Mouse (Mus musculus) splenic B cell, adult 2 months (primary cell): ENCODE measurements at regions not wholly inside any gene's neighbourhood (a gene's known extent, or its start where the extent isn't known, plus 50 kb on each side); places are given as distances from the start of the nearest gene placed in this dataset.
"Not testable (repeated sequence)": the region's sequence is repeated elsewhere in the genome, so short reads cannot be mapped to it uniquely, and the experiment has no call there.

Source experiments
- DNase-seq: peaks from one replicate; pipeline ENCODE4 v3.0.0-alpha.2; 2011; ENCODE audit warnings: low read depth, low spot score
- H3K27me3 ChIP-seq: 2 replicates; pipeline ENCODE4 v1.6.1; 2012; ENCODE audit warnings: mild to moderate bottlenecking, low read length, moderate library complexity, mixed read lengths; ENCODE audit not compliant: control insufficient read depth, poor library complexity, insufficient read depth, severe bottlenecking
- H3K36me3 ChIP-seq: 2 replicates; pipeline ENCODE4 v1.6.1; 2012; ENCODE audit warnings: mild to moderate bottlenecking, low read length, moderate library complexity, mixed read lengths; ENCODE audit not compliant: control insufficient read depth, poor library complexity, insufficient read depth, severe bottlenecking

DNA sequence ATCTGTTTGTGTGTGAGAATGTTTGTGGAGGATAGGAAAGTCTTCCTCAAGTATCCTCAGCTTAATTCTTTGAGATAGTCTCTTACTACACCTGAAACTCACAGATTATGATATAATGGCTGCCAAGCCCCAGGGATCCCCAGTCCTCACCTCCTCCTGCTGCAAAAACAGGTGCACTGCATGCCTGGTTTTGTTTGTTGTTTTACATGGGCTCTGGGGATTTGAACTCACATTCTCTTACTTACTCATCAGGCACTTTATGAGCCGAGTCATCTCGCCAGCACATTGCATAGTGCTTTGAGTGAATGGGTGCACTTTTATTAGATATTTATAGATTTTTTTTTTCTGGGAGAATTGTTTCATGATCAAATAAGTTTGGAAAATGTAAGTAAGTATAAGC, 56.3 kb downstream of the Mterf1b start:
- Histone ChIP-seq H3K36me3 (no peaks in the 10 kb centered on the region), H3K27me3 (no peaks in the 10 kb centered on the region)
- DNase-seq, result no peak

DNA sequence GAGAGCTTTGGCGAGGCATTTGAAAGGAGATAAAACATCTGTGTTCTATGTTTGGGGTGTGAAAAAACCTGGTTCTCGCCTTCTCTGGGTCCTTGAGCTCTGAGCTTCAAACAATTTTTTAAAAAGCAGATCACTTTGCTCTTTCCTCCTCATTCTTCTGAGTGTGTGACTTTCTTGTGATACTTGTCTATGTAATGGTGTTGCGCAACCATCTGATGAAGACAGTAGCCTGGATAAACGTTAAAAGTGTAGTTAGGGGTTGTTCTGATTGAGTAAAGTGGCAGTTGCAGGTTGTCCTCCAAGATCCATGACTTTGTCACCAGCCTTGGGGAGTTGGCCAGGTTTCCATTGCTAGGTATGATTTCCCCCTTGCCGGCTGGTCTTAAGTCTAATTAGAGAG, 62.1 kb downstream of the Mterf1b start:
- H3K36me3 ChIP-seq, H3K27me3 ChIP-seq: not testable (repeated sequence)

DNA sequence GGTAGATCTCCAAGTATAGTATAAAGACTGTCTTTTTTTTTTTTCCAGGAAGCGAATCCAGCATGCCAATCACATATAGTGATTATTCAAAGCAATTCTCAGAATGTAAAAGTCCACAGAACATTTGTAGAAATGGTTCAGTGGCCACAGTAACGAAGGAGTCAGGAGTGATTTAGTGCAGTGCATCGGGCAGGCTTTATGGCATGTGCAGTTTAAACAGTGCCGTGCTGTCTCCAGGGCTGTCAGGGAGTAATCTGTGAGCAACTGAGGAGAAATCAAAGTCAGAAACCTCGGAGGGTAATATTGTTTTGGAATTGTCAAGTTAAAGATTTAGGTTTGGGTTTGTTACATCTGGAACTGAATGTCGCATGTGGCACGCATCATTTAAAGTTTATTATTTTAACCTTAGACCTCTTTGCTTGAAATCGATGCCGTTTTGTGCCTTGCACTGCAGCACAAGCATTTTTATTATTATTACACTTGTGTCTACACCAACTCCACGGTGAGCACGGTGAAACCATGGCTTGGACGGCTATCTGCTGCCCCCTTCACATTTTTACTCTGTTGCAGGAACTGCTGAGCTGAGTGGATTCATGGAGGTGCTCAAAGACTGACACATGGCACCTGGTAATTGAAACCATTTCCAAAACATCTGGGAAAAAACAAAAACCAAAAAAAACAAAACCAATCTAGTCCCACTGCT, 65.0 kb downstream of the Mterf1b start:
- no peaks in the 10 kb centered on the region for H3K36me3 ChIP-seq
- no peaks in the 10 kb centered on the region for H3K27me3 ChIP-seq
- no peak for DNase-seq

More for the DNA sequence above, 62.1 kb downstream of the Mterf1b start:
- DNase-seq, result not testable (repeated sequence)

DNA sequence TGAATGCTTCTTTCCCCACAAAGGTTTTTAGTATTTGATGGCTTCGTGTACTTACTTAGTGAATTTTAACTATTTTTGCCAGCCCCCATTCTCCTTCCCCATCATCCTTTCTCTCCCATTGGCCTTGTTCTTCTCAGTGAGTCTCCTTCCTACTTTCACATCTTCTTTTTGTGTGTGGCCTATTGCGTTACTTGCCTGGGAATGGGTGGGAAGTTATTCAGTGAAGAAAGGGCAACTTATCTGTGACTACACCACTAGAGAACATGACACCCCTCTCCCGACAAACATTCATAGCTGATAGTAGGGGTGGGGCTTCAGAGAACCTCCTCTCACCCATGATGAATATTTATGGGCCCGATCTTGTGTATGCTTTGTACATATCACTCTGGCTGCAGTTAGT, 67.1 kb downstream of the Mterf1b start:
- H3K36me3 ChIP-seq, result no peaks in the 10 kb centered on the region
- DNase-seq, result no peak
- H3K27me3 ChIP-seq, result no peaks in the 10 kb centered on the region

DNA sequence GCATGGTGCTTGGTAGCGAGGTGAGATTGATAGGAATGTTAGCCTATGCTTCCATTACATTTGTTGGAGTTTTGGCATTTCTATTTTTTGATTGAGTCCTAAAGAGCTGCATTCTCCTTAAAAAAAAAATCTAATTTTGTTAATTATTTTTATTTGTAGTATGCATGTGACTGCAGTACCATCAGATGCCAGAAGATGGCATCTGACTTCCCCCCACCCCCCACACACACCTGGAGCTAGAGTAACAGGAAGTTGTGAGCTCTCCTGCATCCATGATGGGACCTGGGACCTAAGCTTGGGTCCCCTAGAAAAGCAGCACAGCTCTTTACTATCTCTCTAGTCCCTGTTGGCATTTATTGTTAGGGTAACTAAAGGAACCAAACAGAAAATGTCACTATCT, 70.5 kb downstream of the Mterf1b start:
- H3K36me3 ChIP-seq, result no peaks in the 10 kb centered on the region
- H3K27me3 ChIP-seq, result no peaks in the 10 kb centered on the region

DNA sequence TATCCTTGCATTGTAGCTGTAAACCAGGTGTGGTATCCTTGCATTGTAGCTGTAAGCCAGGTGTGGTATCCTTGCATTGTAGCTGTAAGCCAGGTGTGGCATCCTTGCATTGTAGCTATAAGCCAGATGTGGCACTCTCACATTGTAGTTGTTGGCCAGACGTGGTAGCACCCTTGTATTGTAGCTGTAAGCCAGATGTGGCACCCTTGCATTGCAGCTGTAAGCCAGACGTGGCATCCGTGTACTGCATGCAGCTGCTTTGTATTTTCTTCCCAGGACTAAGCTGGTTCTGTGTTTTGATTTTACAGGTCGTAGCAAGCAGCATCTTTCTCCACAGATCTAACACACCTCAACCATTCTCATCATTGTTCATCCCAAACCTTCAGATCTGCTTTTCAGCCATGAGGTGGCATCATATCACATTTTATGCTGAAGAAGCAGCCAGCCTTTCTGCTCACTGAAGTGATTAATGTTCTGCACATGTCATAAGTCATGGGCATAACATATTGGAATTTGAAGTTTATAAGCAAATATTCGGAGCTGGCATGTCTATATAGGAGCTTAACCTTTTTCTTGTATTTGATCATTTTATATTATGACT, 71.5 kb downstream of the Mterf1b start:
- Histone ChIP-seq H3K27me3 (no peaks in the 10 kb centered on the region), H3K36me3 (no peaks in the 10 kb centered on the region)
- DNase-seq, result no peak

More for the DNA sequence above, 70.5 kb downstream of the Mterf1b start:
- DNase-seq, result peak; percentile 2

DNA sequence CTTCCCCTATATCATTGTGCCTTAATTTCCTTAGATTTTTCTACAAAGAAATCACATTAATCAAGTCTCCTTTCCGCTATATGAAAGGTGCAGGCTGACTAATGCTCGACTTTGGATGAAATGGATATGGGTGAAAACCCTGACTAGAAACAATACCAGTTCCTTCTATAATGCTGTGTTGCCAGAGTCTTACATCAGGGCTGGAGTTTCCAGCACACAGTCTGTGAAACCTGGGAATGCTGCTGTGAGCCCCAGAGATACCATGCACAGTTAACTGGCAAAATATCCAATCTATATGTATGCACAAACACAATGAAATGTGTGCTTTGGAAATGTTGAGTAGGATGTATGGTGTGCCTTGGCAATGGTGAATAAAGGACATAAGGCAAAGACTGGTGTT, 75.5 kb downstream of the Mterf1b start:
- no peaks in the 10 kb centered on the region for H3K27me3 ChIP-seq
- no peak for DNase-seq
- no peaks in the 10 kb centered on the region for H3K36me3 ChIP-seq

DNA sequence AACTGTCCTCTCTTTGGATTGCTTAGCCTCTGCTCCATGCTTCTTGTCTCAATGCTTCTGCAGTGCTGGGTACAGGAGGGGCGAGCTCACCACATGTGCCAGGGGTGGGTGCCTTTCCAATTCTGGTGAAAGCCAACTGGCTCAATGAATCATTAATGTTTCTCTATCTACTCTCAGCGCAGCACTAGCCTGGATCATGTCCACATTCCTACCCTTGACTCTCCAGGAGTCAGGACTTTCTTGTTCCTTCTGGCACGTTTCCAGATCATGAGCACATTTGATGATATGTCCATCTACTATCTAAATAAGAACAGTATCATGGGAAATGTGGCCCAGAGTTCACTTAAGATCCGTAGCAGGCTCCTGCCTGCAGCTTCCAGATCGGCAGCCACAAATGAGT, 80.8 kb downstream of the Mterf1b start:
- no peaks in the 10 kb centered on the region for H3K36me3 ChIP-seq
- no peaks in the 10 kb centered on the region for H3K27me3 ChIP-seq
- DNase-seq, result no peak

DNA sequence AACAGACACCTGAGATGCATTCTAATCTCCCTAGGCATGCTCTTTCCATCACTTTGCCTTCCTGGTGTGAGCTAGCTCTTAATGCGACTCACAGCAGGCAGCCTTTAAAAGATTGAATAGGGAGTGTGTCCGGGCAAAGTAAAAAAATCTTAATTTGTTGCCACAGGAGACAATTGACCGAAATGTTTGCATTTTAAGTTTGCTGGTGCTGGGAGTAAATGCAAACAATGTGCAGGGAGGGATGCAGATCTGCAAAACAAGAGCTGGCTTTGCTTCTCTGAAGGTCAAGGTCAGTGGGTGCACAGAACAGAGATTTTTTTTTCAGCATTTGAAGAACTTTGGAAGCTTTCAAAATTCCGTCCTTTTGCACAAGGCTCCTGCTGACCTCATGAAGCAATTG, 111.4 kb downstream of the Mterf1b start:
- no peak for DNase-seq
- no peaks in the 10 kb centered on the region for H3K36me3 ChIP-seq
- H3K27me3 ChIP-seq, result no peaks in the 10 kb centered on the region; the same call in 1 of the 2 replicates

DNA sequence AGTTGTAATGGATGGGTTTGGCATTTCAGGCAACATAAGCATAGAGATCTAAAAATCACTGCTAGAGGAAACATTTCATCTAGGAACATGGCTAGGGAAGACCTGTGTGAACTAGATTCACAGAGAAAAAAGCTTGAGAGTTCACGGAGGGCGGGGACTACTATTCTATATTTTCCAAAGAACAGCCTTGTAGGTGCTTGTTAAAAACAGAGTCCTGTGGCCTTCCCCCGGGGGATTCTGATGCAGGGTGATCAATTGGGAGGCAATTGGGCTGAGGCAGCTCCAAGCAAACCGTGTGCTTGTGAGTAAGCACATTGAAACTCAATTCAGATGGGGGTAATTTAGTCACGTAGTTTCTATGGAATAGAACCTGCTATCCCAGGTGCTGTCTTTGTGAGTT, 112.0 kb downstream of the Mterf1b start:
- DNase-seq, result no peak
- no peaks in the 10 kb centered on the region for H3K36me3 ChIP-seq
- no peaks in the 10 kb centered on the region; the same call in 1 of the 2 replicates for H3K27me3 ChIP-seq

DNA sequence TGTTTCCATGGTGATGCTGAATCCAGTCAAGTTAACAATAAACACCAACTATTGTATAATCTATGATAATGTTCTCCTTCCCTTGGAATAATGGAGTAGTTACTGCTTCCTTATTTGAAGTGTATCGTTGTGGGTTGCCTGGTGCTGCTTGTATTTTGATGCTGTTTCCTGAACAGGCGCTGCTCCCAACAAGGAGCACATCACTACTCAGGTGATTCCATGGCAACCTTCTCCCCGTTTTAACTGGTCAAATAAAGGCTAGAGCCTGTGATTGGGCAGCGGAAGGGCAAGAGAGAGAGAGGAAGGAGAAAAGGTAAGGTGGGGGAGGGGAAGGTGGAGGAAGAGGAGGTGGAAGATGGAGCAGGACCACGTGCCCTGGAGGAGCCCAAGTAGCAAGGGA, 116.3 kb downstream of the Mterf1b start:
- no peaks in the 10 kb centered on the region for H3K36me3 ChIP-seq
- no peak for DNase-seq
- H3K27me3 ChIP-seq, result no peaks in the 10 kb centered on the region

DNA sequence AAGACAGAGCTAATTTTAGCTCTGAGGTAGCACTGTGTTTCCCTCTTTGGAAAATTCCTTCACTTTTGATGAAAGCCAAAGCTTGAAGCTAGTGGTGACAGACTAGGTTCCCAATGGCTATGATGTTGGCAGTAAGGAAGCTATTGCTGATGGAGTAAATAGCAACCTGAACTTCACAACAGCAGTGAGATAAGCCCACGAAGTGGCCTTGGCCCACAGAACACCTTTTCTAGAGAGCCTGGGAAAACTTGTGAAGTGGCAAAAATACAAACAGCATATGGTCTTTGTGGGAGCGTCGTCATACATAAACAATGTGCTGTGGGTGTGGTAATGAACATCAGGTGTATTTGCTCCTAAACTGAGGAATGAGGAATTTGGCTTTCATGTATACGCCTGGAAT, 119.0 kb downstream of the Mterf1b start:
- DNase-seq, result no peak
- no peaks in the 10 kb centered on the region for H3K36me3 ChIP-seq
- H3K27me3 ChIP-seq, result no peaks in the 10 kb centered on the region

DNA sequence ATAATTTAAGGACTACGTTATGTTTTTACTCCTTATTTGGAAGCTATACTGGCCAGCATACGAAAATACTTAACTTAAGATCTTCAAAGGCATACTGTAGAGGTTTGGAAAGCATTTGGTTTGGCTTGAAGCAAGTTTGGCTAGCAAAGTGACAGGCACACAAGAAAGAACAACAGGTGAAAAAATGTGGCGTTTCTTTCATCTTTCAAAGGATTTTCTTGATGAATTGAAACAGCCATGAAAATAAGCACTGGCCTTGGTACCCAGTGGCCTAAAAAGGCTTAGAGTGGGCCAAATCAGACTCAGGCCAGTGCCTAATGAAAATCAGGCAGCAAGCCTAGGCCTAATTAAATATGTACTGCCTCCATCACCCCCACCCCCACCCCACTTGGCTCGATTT, 119.4 kb downstream of the Mterf1b start:
- DNase-seq, result no peak

DNA sequence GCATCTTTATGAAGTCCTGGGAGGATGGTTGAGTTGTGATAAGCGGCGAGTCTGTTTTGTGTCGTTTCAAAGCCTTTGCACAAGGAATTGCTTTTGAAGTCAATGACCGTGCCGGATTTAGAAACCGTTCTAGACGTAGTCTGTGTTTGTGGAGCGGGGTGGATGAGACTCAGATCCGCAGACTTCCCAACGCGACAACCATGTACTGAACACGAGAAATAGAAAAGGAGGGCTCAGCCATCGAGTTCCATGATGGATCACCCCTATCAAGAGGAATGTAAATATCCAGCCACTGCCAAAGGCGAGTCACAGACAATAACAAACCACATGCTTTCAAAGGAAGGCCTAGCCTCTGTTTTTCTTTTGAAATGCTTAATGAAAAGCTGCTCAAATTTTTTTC, 120.5 kb downstream of the Mterf1b start:
- no peak for DNase-seq
- H3K36me3 ChIP-seq, result no peaks in the 10 kb centered on the region
- no peaks in the 10 kb centered on the region for H3K27me3 ChIP-seq

More for the DNA sequence above, 119.4 kb downstream of the Mterf1b start:
- no peaks in the 10 kb centered on the region for H3K36me3 ChIP-seq
- H3K27me3 ChIP-seq, result no peaks in the 10 kb centered on the region

DNA sequence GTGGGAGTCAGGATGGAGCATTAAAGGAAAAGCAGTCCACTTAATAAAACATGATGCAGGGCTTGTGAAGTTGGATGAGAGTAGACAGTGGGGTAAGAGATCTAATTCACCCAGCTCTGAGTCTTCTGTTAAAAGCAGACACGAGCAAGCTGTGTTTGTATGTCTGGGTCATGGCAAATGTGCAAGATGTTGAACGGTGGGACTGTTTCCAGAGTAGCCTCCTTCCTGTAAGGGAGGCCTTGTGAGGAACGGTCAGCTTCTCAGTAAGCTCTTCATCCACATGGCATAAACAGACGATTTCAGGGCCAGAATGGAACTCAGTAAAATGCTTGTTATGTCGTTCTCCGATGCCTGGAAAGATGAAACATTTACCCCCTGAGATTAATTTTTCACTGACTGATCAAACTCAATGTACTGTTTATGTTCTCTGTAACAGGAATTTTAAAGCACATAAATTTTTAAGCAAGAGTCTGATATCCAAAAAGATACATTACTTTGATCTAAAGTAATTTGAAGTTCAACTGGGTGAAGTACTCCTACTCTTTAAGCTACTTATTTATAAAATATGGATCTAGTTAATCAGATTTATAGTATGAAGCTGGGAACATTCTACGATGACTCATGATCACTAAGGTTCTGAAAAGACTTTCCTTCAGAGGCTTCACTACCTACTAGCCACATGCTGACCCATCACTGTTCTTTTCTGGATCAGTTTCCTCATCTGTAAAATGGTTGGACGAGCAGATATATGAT, 130.6 kb downstream of the Mterf1b start:
- Histone ChIP-seq H3K36me3 (no peaks in the 10 kb centered on the region), H3K27me3 (no peaks in the 10 kb centered on the region)
- DNase-seq, result no peak
